8 mouse cellular contexts compared by ENCODE assay signal in genomic region chr16:11253065-11253831, GRCm38 (mm10). TPM values are rescaled to one million over a fixed set of nuclear protein-coding genes. Genes with fewer than 3 reads are reported as not detected.
DNase-seq lines count a peak whose midpoint lies in the region; ATAC-seq and TF ChIP-seq lines count a peak whose summit lies in the region.

No protein-coding gene starts in this region.

- peak overlapping the region; percentile 97 for H3K4me3 ChIP-seq in G1E (ENCODE audit: low read depth, low read length)
- peak overlapping the region; percentile 98 for H3K4me3 ChIP-seq in forebrain, embryonic 15.5 days
- H3K4me3 ChIP-seq in layer of hippocampus, adult 2 months: peak overlapping the region; percentile 95
- peak overlapping the region; percentile 100 for H3K4me3 ChIP-seq in lung, embryonic 16.5 days (ENCODE audit: low read length)

- peak overlapping the region; percentile 93 for H3K4me2 ChIP-seq in forebrain, embryonic 15.5 days (replicated peaks)
- H3K4me2 ChIP-seq in lung, embryonic 16.5 days (ENCODE audit: low read depth, low read length): peak overlapping the region; percentile 68

- H3K27ac ChIP-seq in forebrain, embryonic 15.5 days (replicated peaks): peak overlapping the region; percentile 90
- peak overlapping the region; percentile 93 for H3K27ac ChIP-seq in layer of hippocampus, adult 2 months
- H3K27ac ChIP-seq in lung, embryonic 16.5 days (ENCODE audit: low read length): peak overlapping the region; percentile 94

- WGBS in forebrain, embryonic 15.5 days: under 1% methylated on average over 58 of the region's 58 CpGs
- WGBS in lung, embryonic 16.5 days: 0% methylated on average over 58 of the region's 58 CpGs

- H3K27me3 ChIP-seq in G1E (ENCODE audit: insufficient read depth, low read length): no peaks in the 10 kb centered on the region; the same call in 1 of the 2 replicates
- H3K27me3 ChIP-seq in forebrain, embryonic 15.5 days: no peaks in the 10 kb centered on the region
- no peaks in the 10 kb centered on the region for H3K27me3 ChIP-seq in lung, embryonic 16.5 days (ENCODE audit: control insufficient read depth, insufficient read depth, low read depth, low read length)

- peaks cover 24% of the 10 kb centered on the region for H3K36me3 ChIP-seq in G1E (replicated peaks)
- H3K36me3 ChIP-seq in forebrain, embryonic 15.5 days: no peaks in the 10 kb centered on the region
- H3K36me3 ChIP-seq in lung, embryonic 16.5 days (ENCODE audit: control insufficient read depth, insufficient read depth, low read length): no peaks in the 10 kb centered on the region

- intact Hi-C loops in heart, postnatal 14 days (cut with DNase I): loop anchor here (2.0 to 5.0 kb wide), 3 partner anchors 51 to 706 kb away; partner anchors contain the start of genes Clec16a, Rsl1d1 and Snx29

- no peaks in the 10 kb centered on the region for H3K9me3 ChIP-seq in G1E (replicated peaks)
- no peaks in the 10 kb centered on the region for H3K9me3 ChIP-seq in forebrain, embryonic 15.5 days
- no peaks in the 10 kb centered on the region for H3K9me3 ChIP-seq in lung, embryonic 16.5 days (ENCODE audit: control insufficient read depth, low read length)

- no peak for TF ChIP-seq CTCF in G1E (IDR thresholded peaks at IDR 0.05; ENCODE audit: low read depth, low read length)
- no peak for TF ChIP-seq CTCF in layer of hippocampus, adult 2 months (conservative IDR thresholded peaks at IDR 0.05)

- peaks cover 17% of the 10 kb centered on the region for H3K4me1 ChIP-seq in G1E (ENCODE audit: insufficient read depth, low read depth, low read length)
- peaks cover 29% of the 10 kb centered on the region for H3K4me1 ChIP-seq in forebrain, embryonic 15.5 days
- peaks cover 7% of the 10 kb centered on the region; the same call in 1 of the 2 replicates for H3K4me1 ChIP-seq in lung, embryonic 16.5 days (replicated peaks; ENCODE audit: control insufficient read depth, insufficient read depth, low read length)

- H3K9ac ChIP-seq in forebrain, embryonic 15.5 days (replicated peaks): peak overlapping the region; percentile 90
- peak overlapping the region; percentile 96 for H3K9ac ChIP-seq in lung, embryonic 16.5 days (ENCODE audit: low read length)

- peak; percentile 48 for DNase-seq in G1E (ENCODE audit: low spot score)
- peak; percentile 60 for DNase-seq in c-Kit-positive CD71-positive TER-119-positive erythroid progenitor cells, embryonic 14.5 days (ENCODE audit: low spot score)
- DNase-seq in heart, postnatal 14 days: peak; percentile 61 to 66
- DNase-seq in layer of hippocampus, adult 2 months (ENCODE audit: low spot score in 2 of 2): peak in 1 of 2 experiments; percentile 26
- DNase-seq in ovary, postnatal 14 days (ENCODE audit: low spot score): peak; percentile 31
- DNase-seq in thymus, postnatal 25 days: peak; percentile 53

- ATAC-seq in G1E (ENCODE audit: extremely low read depth, insufficient number of reproducible peaks, low FRiP score, poor library complexity, severe bottlenecking): no peak
- peak; percentile 7 for ATAC-seq in forebrain, embryonic 15.5 days (replicated peaks)
- peak; percentile 34 for ATAC-seq in lung, embryonic 16.5 days (ENCODE audit: low read depth)

RNA-seq across cellular contexts. Expression of gene Gspt1, which starts 0.9 kb away (rescaled TPM):
- 562 and 636 TPM in 2 replicates for total RNA-seq in G1E (2014; fragmentation: Nextera tagmentation)
- total RNA-seq in G1E (2017): 115 and 135 TPM in 2 replicates
- 196 and 274 TPM in 2 replicates for polyA plus RNA-seq in G1E (2012)
- 60.7 and 62.8 TPM in 2 replicates for polyA plus RNA-seq in forebrain, embryonic 15.5 days (2015; fragmentation: Nextera tagmentation; extraction: Ambion mirVana)
- total RNA-seq in heart, postnatal 14 days (2021): 10 to 100 TPM; 62.5 to 69.6 TPM
- 10 to 100 TPM; 85.1 to 86.5 TPM for total RNA-seq in layer of hippocampus, adult 2 months (2021)
- 57.5 and 60.1 TPM in 2 replicates for polyA plus RNA-seq in lung, embryonic 16.5 days (2015; fragmentation: Nextera tagmentation; extraction: Ambion mirVana)

RNA-seq across cellular contexts. Expression of gene Rsl1d1, which starts 50.1 kb away (rescaled TPM):
- total RNA-seq in G1E (2014; fragmentation: Nextera tagmentation): 229 and 276 TPM in 2 replicates
- 224 and 269 TPM in 2 replicates for total RNA-seq in G1E (2017)
- polyA plus RNA-seq in G1E (2012): 30.1 and 44.2 TPM in 2 replicates
- 155 and 157 TPM in 2 replicates for polyA plus RNA-seq in forebrain, embryonic 15.5 days (2015; fragmentation: Nextera tagmentation; extraction: Ambion mirVana)
- total RNA-seq in heart, postnatal 14 days (2021): 10 to 100 TPM; 49.1 to 49.9 TPM
- total RNA-seq in layer of hippocampus, adult 2 months (2021): 10 to 100 TPM; 54.1 to 58.0 TPM
- 138 and 144 TPM in 2 replicates for polyA plus RNA-seq in lung, embryonic 16.5 days (2015; fragmentation: Nextera tagmentation; extraction: Ambion mirVana)
